Mouse (Mus musculus) hindbrain, embryonic 13.5 days (tissue): ENCODE data around the gene Smg8. TPM values are rescaled to one million over a fixed set of nuclear protein-coding genes. Genes with fewer than 3 reads are reported as not detected.
A peak's percentile ranks its signal among the peaks of the same experiment; 100 is the strongest.

ENCODE experiments used
- ATAC-seq: fragments of 200-750 bp; cut with Nextera tagmentation; 2 replicates; pipeline ENCODE4 v1.8.0; 2017; ENCODE audit warnings: moderate TSS enrichment; ENCODE audit not compliant: low FRiP score
- H3K27ac ChIP-seq: fragments of 300-500 bp; sonication (generic); 2 replicates; pipeline ENCODE4 v1.5.1; 2015; ENCODE audit warnings: inconsistent platforms, mild to moderate bottlenecking, moderate library complexity
- H3K27me3 ChIP-seq: fragments of 300-500 bp; sonication (generic); 2 replicates; pipeline ENCODE4 v1.6.1; 2015; ENCODE audit warnings: mild to moderate bottlenecking, inconsistent platforms
- H3K36me3 ChIP-seq: fragments of 300-500 bp; sonication (generic); 2 replicates; pipeline ENCODE4 v1.6.1; 2015; ENCODE audit warnings: mild to moderate bottlenecking, inconsistent platforms
- H3K4me1 ChIP-seq: fragments of 300-500 bp; sonication (generic); replicated peaks from 2 replicates; pipeline ENCODE4 v1.6.1; 2015; ENCODE audit warnings: inconsistent platforms
- H3K4me2 ChIP-seq: fragments of 300-500 bp; sonication (generic); 2 replicates; pipeline ENCODE4 v1.6.1; 2015; ENCODE audit warnings: inconsistent platforms, mild to moderate bottlenecking, moderate library complexity
- H3K4me3 ChIP-seq: fragments of 300-500 bp; sonication (generic); 2 replicates; pipeline ENCODE4 v1.5.1; 2015; ENCODE audit warnings: mild to moderate bottlenecking, inconsistent platforms
- H3K9ac ChIP-seq: fragments of 300-500 bp; sonication (generic); 2 replicates; pipeline ENCODE4 v1.6.1; 2015; ENCODE audit warnings: mild to moderate bottlenecking, inconsistent platforms
- H3K9me3 ChIP-seq: fragments of 300-500 bp; sonication (generic); 2 replicates; pipeline ENCODE4 v1.6.1; 2016; ENCODE audit warnings: inconsistent platforms
- WGBS: fragments of 180-500 bp; shearing (Covaris S2); methylation state at CpG from one replicate; pipeline ENCODE4 v1.1.7; 2015; 5-methylcytosine and 5-hydroxymethylcytosine counted together
- polyA plus RNA-seq: library from polyadenylated mRNA; unstranded; fragments of >200 nt; fragmentation: Nextera tagmentation; extraction: Ambion mirVana; gene quantifications from 2 replicates; pipeline ENCODE4 v1.2.1, GENCODE M21; 2015

The Smg8 gene
- 21.3 and 22.4 TPM in 2 replicates for polyA plus RNA-seq

DNA sequence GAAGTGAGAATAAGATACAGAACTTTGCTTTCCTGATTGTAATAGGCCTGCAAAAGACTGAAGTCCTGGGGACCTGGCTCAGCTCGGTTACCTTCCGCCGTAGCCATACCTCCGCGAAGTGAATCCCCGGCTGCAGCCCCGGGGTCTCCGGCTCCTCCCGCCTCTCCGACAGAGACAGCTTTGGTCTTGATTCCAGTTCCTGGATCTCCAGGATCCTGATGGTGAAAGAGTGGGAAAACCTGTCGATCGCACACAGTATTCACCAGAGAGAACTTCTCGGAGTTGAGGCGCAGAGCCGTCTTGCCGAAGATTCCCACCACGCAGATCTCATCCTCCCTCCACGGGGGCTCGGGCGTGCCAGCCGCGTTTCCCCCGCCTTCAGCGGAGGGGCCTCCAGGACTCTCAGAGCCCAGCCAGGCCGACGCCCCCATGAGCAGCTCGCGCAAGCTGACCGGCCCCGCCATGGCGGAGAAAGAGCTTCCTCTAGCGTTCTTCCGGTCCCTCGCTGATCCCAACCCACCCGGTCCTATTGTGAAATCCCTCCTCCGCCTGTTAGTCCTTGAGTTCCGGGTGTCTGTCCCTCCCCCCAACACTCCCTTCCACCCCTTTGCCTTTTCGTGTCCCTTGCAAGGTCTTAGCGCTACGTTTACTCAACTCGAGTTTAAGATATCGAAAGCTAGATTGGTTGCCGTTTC is at the start of gene Smg8:
TSS of gene Smg8 (minus strand) at position 485 of the 695 bp plus-strand sequence.
- Histone ChIP-seq H3K9me3 (no peaks in the 10 kb centered on the region), H3K9ac (peak within 1 kb of the TSS; percentile 87), H3K4me2 (peak within 1 kb of the TSS; percentile 91), H3K27ac (peak within 1 kb of the TSS; percentile 71), H3K36me3 (peaks cover 38% of the 10 kb centered on the region), H3K4me3 (peak within 1 kb of the TSS; percentile 67), H3K4me1 (peaks cover 38% of the 10 kb centered on the region), H3K27me3 (no peaks in the 10 kb centered on the region)
- WGBS, result under 1% methylated on average over 43 of the region's 43 CpGs
- peak; percentile 85 for ATAC-seq

DNA sequence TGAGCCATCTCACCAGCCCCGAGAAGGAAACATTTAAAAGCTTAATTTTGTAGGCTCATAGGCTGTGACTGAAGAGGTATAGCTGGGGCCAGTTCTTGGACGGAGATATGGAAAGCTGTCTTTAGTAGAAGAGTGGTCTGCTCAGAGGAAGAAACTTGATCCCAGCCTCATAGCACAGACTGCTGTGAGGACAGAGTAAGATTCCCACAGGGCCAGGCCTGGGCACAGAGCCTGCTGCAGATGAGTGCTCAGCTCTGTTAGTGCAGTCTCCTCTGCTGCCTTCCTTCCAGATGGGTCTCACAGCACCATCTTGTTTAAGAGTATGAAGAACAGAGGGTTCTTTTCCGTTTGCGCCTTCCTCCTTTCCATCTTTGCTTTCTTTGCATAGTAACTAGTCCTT is 49.7 kb upstream of the Smg8 start:
- Histone ChIP-seq H3K27ac (no peak overlapping the region), H3K9me3 (no peaks in the 10 kb centered on the region), H3K4me3 (no peak overlapping the region), H3K27me3 (no peaks in the 10 kb centered on the region), H3K36me3 (peaks cover 27% of the 10 kb centered on the region), H3K9ac (no peak overlapping the region), H3K4me1 (no peaks in the 10 kb centered on the region), H3K4me2 (no peak overlapping the region)
- WGBS, result 91% methylated on average over 4 of the region's 4 CpGs
- no peak for ATAC-seq

DNA sequence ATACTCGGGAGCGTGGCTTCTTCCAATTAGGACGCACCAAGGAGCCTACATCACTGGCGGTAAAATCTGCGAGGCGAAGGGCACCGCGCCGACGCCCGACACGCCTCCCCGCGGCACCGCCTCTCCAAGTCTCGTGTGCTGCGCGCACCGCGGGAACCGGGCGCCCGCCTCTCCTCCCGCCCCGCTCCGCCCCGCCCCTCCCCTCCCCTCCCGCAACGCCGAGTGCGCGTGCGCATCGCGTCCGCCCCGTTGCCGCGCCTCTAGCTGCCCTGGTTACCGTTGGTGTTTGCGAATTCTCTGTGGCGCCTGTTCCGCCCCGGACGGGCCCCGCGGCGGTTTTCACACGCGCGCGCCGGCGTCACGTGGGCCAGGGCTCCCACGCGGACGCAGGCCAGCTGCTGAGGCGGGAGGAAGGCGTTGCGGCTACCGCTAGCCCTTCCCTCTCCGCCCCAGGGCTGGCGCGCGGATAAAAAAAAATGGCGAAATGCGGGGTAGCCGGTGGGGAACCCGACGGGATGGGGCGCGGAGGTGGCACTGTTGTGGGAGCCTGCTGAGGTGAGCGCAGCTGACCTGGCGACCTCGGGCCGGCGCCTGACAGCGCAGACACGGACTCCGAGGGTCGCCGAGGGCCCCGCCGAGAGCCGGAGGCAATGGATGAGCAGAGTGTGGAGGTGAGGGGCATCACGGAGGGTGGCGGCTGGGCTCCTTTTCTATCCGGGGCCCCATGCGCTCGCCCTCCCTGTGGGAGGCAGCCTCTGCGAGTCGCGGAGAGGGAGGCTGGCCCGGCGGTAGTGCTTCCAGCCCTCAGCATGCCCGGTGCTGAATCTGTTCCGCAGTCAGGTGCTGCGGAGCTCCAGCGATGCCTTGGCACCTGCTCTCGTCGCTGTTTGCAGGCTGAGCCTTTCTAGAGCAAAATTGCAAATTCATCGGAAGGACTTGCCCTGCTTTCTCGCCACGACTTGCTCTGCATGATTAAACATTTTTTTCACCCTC is 40.5 kb upstream of the Smg8 start, which contains the start of gene Trim37:
TSS of gene Trim37 (plus strand) at position 254 of the 993 bp plus-strand sequence.
- Histone ChIP-seq H3K4me2 (peak within 1 kb of the TSS; percentile 71), H3K4me1 (peaks cover 26% of the 10 kb centered on the region), H3K36me3 (peaks cover 32% of the 10 kb centered on the region), H3K27me3 (no peaks in the 10 kb centered on the region), H3K9me3 (no peaks in the 10 kb centered on the region), H3K27ac (peak within 1 kb of the TSS; percentile 96), H3K4me3 (peak within 1 kb of the TSS; percentile 96), H3K9ac (peak within 1 kb of the TSS; percentile 95)
- ATAC-seq, result peak; percentile 95
- WGBS, result under 1% methylated on average over 90 of the region's 105 CpGs

DNA sequence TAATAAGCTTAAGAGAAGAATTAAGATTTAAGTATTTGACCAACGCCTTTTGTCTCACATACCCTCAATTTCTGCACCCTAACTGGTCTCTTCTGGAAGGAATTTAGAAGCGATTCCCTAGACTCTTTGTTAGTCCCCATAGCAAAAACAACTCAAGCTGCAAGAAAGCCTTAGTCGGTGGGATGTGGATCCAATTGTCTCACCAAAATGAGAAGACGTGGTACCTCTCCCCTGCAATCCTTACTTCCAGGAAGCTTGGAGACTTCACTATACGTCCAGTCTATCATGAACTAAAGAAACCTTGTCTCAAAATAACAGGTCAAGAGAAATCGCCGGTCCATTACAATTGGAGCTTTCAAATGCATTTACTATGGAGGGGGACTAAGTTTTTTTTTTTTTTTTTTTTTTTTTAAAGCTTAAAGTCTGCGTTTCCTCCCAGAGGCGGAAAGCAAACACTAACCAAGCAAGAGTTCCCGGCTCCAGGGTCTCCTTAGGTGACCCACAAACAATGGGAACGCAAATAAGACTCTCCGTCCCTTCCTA is 39.8 kb upstream of the Smg8 start:
- H3K27ac ChIP-seq, result peak overlapping the region; percentile 96
- peak overlapping the region; percentile 71 for H3K4me2 ChIP-seq
- no peaks in the 10 kb centered on the region for H3K27me3 ChIP-seq
- H3K9me3 ChIP-seq, result no peaks in the 10 kb centered on the region
- H3K9ac ChIP-seq, result peak overlapping the region; percentile 70
- peaks cover 26% of the 10 kb centered on the region for H3K4me1 ChIP-seq
- H3K4me3 ChIP-seq, result peak overlapping the region; percentile 96
- ATAC-seq, result no peak
- WGBS, result 2% methylated on average over 12 of the region's 12 CpGs
- H3K36me3 ChIP-seq, result peaks cover 33% of the 10 kb centered on the region

DNA sequence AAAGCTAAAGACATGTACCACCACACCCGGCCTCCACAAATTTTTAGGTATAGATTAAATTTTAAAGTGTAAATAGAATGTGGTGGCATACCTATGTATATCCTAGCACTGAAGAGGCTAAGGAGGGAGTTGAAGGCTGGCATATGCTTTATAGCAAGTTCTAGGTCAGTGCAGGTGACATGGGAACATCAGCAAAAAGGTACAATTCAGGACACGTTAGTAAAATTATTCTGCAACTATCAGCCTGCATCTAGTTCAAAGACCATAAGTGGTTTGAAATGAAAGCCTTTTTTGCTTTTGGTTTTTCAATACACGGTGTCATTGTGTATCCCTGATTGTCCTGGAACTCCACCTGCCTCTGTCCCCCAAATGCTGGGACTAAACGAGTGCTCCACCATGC is 39.0 kb upstream of the Smg8 start:
- Histone ChIP-seq H3K4me2 (peak overlapping the region; percentile 71), H3K4me3 (peak overlapping the region; percentile 96; the same call in 1 of the 2 replicates), H3K9ac (peak overlapping the region; percentile 70; the same call in 1 of the 2 replicates), H3K27ac (peak overlapping the region; percentile 96), H3K4me1 (peaks cover 26% of the 10 kb centered on the region), H3K27me3 (no peaks in the 10 kb centered on the region), H3K36me3 (peaks cover 37% of the 10 kb centered on the region), H3K9me3 (no peaks in the 10 kb centered on the region)
- 54% methylated on average over 4 of the region's 4 CpGs for WGBS
- no peak for ATAC-seq

DNA sequence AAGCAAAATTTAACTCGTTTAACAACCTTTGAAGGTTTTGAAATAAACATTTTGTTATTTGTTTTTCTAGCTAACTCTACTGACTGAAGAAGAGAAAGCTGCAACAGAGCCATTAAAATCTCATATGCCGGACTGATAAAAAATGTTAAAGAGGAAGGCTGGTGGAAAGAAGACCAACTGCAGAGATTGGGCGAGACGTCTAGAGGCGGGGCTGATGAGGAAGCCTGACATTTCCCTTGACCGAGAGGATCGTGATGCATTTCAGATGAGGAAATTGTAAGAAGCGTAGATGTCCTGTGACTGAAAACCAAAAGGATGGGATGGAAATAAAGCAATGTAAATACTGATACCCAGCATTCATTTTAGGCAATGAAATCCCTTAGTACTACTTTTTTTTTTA is 35.3 kb upstream of the Smg8 start:
- Histone ChIP-seq H3K27me3 (no peaks in the 10 kb centered on the region), H3K9ac (no peak overlapping the region), H3K4me1 (peaks cover 8% of the 10 kb centered on the region), H3K4me3 (no peak overlapping the region), H3K27ac (no peak overlapping the region), H3K36me3 (peaks cover 60% of the 10 kb centered on the region), H3K4me2 (no peak overlapping the region), H3K9me3 (no peaks in the 10 kb centered on the region)
- ATAC-seq, result no peak
- WGBS, result 83% methylated on average over 8 of the region's 8 CpGs

DNA sequence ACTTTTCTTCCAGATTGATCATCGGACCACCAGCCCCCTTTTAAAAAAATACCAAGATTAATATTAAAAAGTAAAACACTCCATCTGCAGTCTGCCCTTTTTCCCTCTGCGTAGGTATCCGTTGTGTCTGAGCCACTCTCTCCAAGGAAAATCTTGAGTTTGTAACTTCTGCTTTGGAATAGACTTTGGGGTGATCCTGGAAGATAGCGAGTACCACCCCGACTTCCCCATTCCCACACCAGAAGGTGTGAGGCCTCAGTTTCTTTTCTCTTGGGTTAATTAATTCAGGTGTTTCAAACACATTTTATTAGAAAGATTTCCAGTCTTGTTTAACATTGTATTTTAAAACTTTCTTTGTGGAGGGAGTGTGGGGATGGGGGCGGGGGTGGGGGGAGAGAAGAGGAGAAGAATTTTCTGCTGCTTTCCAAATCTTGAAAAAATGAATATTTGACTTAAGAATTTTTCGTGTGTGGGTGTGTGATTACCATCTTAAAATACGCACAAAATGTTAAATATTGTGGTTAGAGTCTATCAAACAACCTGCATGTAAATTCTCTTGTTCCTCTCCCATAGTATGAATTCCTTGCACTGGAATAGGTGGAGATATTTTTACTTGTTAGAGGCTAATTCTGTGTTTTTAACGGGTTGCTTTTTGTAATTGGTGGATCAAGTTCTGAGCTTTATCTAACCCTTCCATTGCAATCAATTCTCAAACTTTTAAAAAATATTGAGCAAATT is 23.8 kb upstream of the Smg8 start:
- no peaks in the 10 kb centered on the region for H3K27me3 ChIP-seq
- peaks cover 31% of the 10 kb centered on the region for H3K4me1 ChIP-seq
- H3K4me3 ChIP-seq, result peak overlapping the region; percentile 97
- peak overlapping the region; percentile 98 for H3K9ac ChIP-seq
- 7% methylated on average over 9 of the region's 9 CpGs for WGBS
- no peak for ATAC-seq
- peak overlapping the region; percentile 96 for H3K27ac ChIP-seq
- no peaks in the 10 kb centered on the region for H3K9me3 ChIP-seq
- peak overlapping the region; percentile 85 for H3K4me2 ChIP-seq
- peaks cover 9% of the 10 kb centered on the region for H3K36me3 ChIP-seq

DNA sequence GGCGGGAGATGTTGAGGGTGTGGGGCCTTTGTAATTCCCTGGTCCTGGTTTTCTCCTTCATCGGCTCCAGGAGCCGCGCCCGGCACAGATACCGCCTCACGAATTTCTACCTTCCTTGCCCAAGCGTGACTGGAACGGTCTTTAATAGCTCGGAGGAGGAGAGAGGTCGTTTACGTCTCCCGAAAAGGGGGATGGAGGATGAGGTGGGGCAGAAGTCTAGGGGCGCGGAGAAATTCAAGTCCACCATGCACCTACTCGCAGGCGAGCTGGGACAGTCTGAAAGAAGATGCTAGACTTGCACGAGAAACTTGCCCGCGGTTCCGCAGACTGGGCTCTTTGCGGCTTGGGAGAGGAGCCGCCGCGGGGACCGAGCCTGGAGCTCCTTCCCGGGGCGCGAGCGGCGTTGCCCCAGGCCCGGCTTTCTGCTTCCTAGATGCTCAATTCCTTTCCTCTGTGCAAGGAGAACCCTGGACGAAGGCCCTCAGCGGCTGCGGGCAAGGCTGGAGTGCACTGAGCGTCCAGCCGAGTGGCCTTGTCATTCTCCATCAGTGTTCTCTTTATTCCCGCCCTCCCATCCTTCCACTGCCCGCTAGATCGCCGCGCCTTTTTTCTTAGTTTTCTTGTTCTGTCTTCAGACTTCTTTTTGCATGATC is 23.1 kb upstream of the Smg8 start:
- Histone ChIP-seq H3K36me3 (peaks cover 7% of the 10 kb centered on the region), H3K9ac (peak overlapping the region; percentile 98), H3K9me3 (no peaks in the 10 kb centered on the region), H3K4me3 (peak overlapping the region; percentile 97), H3K4me2 (peak overlapping the region; percentile 85), H3K27me3 (no peaks in the 10 kb centered on the region), H3K4me1 (peaks cover 31% of the 10 kb centered on the region), H3K27ac (peak overlapping the region; percentile 96)
- under 1% methylated on average over 42 of the region's 42 CpGs for WGBS
- ATAC-seq, result no peak

DNA sequence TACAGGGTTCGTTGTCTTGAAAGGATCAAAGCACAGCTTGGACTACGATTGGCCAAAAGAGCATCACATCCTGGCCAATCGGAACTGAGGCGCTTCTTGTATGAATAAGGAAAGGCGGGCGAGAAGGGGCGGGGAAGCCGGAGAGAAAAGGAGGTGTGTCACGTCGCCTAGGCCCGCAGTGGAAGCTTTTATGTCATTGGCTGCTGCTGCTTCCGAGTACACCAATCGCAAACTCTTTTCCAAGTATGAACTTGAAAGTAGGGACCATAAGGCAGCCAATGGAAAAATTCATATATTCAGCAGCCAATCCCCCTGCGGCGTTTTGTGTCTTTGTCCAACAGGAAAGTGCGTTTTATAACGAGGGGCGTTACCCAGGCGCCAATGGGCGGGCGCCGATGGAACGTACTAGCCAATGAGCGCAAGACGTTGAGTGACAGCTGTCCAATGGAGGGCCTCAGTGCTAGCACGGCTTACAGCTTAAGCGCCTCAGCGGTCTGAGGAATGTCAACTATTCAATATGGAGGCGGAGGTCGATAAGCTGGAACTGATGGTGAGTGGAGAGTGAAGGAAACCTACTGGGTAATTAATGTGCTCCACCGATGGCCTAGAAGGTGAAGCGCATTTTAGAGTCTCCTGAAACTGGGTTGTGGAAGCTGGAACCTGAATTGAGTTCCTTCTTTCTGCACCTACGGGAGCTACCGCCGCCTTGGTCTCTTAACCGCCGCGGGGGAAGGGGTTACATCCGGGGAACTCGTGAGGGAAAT is 22.4 kb upstream of the Smg8 start, which contains the start of gene Ska2:
TSS of gene Ska2 (plus strand) at position 480 of the 764 bp plus-strand sequence.
- H3K4me3 ChIP-seq, result peak within 1 kb of the TSS; percentile 97
- H3K36me3 ChIP-seq, result peaks cover 14% of the 10 kb centered on the region; the same call in 1 of the 2 replicates
- under 1% methylated on average over 40 of the region's 40 CpGs for WGBS
- H3K9ac ChIP-seq, result peak within 1 kb of the TSS; percentile 98
- peak within 1 kb of the TSS; percentile 96 for H3K27ac ChIP-seq
- H3K27me3 ChIP-seq, result no peaks in the 10 kb centered on the region
- no peaks in the 10 kb centered on the region for H3K9me3 ChIP-seq
- peak; percentile 100 for ATAC-seq
- peak within 1 kb of the TSS; percentile 85 for H3K4me2 ChIP-seq
- peaks cover 31% of the 10 kb centered on the region for H3K4me1 ChIP-seq

DNA sequence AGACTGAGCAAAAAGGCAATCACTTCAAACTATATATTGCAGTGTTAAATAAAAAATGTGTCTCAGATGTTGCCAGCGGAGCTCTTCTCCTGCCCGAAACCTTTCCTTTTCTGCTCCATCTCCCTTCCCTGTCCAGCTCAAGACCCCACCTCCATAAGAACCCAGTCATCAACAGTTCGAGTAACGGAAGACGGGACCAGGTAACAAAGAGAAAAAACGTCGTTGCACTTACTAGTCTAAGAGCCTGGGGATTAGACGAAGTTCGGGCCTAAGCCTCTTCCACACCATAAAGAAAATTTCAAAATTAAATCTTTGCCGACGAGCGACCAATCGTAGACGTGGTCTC is 21.8 kb upstream of the Smg8 start, which contains the start of gene Prr11:
TSS of gene Prr11 (minus strand) at position 300 of the 346 bp plus-strand sequence.
- Histone ChIP-seq H3K27me3 (no peaks in the 10 kb centered on the region), H3K36me3 (peaks cover 17% of the 10 kb centered on the region), H3K4me3 (peak within 1 kb of the TSS; percentile 97), H3K27ac (peak within 1 kb of the TSS; percentile 96), H3K9me3 (no peaks in the 10 kb centered on the region), H3K4me2 (peak within 1 kb of the TSS; percentile 85), H3K9ac (peak within 1 kb of the TSS; percentile 98), H3K4me1 (peaks cover 31% of the 10 kb centered on the region)
- no peak; the same call in 1 of the 2 replicates for ATAC-seq
- under 1% methylated on average over 14 of the region's 14 CpGs for WGBS
